Mouse (Mus musculus) CH12.LX (cell line): ENCODE data around the gene Coro2b. TPM values are rescaled to one million over a fixed set of nuclear protein-coding genes. Genes with fewer than 3 reads are reported as not detected.

Experiments
- DNase-seq: peaks from one replicate; pipeline ENCODE4 v3.0.0-alpha.2; 2013; ENCODE audit errors: extremely low read depth
- H3K27ac ChIP-seq: 2 replicates; pipeline ENCODE4 v1.5.1; 2012; ENCODE audit warnings: low read depth, mild to moderate bottlenecking, control low read depth, moderate library complexity; ENCODE audit not compliant: insufficient read depth
- H3K27me3 ChIP-seq: replicated peaks from 2 replicates; pipeline ENCODE3; 2012; ENCODE audit warnings: inconsistent platforms
- H3K36me3 ChIP-seq, 2 experiments: replicated peaks in 1 of 2; 2 replicates each; pipeline versions ENCODE3 to v1.6.1; 2012; ENCODE audit warnings: inconsistent platforms in 1 of 2, low read length in 1 of 2, mild to moderate bottlenecking in 1 of 2, mixed read lengths in 1 of 2, moderate library complexity in 1 of 2; ENCODE audit not compliant: control insufficient read depth in 1 of 2, insufficient read depth in 1 of 2
- H3K4me1 ChIP-seq, 2 experiments: 2 replicates each; pipeline ENCODE4 v1.6.1; 2012; ENCODE audit warnings: inconsistent platforms in 1 of 2, moderate library complexity in 1 of 2; ENCODE audit not compliant: insufficient read depth in 2 of 2, control insufficient read depth in 1 of 2
- H3K4me2 ChIP-seq: 2 replicates; pipeline ENCODE4 v1.6.1; 2012; ENCODE audit warnings: low read depth, mild to moderate bottlenecking, control low read depth; ENCODE audit not compliant: poor library complexity, insufficient read depth, severe bottlenecking
- H3K4me3 ChIP-seq, 3 experiments: fragments of 150-350 bp in 1 of 3; sonication (generic) in 1 of 3; replicated peaks in 1 of 3; 2 replicates each; pipeline versions ENCODE3 to v1.5.1; 2011 to 2012; ENCODE audit warnings: low read depth in 2 of 3, low read length in 2 of 3, mild to moderate bottlenecking in 2 of 3, moderate library complexity in 2 of 3, control low read depth in 1 of 3, improper control_type of control experiment in 1 of 3, inconsistent platforms in 1 of 3, mixed read lengths in 1 of 3; ENCODE audit not compliant: poor library complexity in 1 of 3
- H3K79me2 ChIP-seq: replicated peaks from 2 replicates; pipeline ENCODE4 v1.6.1; 2012; ENCODE audit warnings: mild to moderate bottlenecking, moderate library complexity; ENCODE audit not compliant: control insufficient read depth, poor library complexity, insufficient read depth, severe bottlenecking; ENCODE audit errors: extremely low read depth
- H3K9ac ChIP-seq: 2 replicates; pipeline ENCODE4 v1.6.1; 2012; ENCODE audit warnings: low read depth, mild to moderate bottlenecking, control low read depth, moderate library complexity; ENCODE audit not compliant: insufficient read depth
- H3K9me3 ChIP-seq: replicated peaks from 2 replicates; pipeline ENCODE3; 2012; ENCODE audit warnings: low read length, inconsistent platforms, mixed read lengths
- BHLHE40 ChIP-seq: IDR thresholded peaks from 2 replicates; pipeline ENCODE4 v1.6.1; 2011; ENCODE audit warnings: mild to moderate bottlenecking, low read depth, low read length, improper control_type of control experiment
- CHD1 ChIP-seq: IDR thresholded peaks from 2 replicates; pipeline ENCODE4 v1.6.1; 2012; ENCODE audit warnings: low read depth, low read length, improper control_type of control experiment, inconsistent platforms
- CHD2 ChIP-seq: IDR thresholded peaks from 2 replicates; pipeline ENCODE4 v1.6.1; 2011; ENCODE audit warnings: low read length, improper control_type of control experiment
- CTCF ChIP-seq, 2 experiments: IDR thresholded peaks in 1 of 2; conservative IDR thresholded peaks in 1 of 2; 2 replicates each; pipeline ENCODE4 v1.5.1; 2011 to 2012; ENCODE audit warnings: low read depth in 2 of 2, low read length in 2 of 2, improper control_type of control experiment in 1 of 2, inconsistent platforms in 1 of 2, mild to moderate bottlenecking in 1 of 2, moderate library complexity in 1 of 2
- E2F4 ChIP-seq: IDR thresholded peaks from 2 replicates; pipeline ENCODE4 v1.6.1; 2011; ENCODE audit warnings: low read depth, low read length, improper control_type of control experiment; ENCODE audit not compliant: insufficient replicate concordance
- ELF1 ChIP-seq: IDR thresholded peaks from 2 replicates; pipeline ENCODE4 v1.6.1; 2014; ENCODE audit warnings: low read depth, mild to moderate bottlenecking, inconsistent platforms, low read length, improper control_type of control experiment
- EP300 ChIP-seq: IDR thresholded peaks from 2 replicates; pipeline ENCODE4 v1.6.1; 2011; ENCODE audit warnings: low read length, improper control_type of control experiment
- ETS1 ChIP-seq: conservative IDR thresholded peaks from 2 replicates; pipeline ENCODE4 v1.6.1; 2012; ENCODE audit warnings: low read depth, mild to moderate bottlenecking, inconsistent platforms, low read length, improper control_type of control experiment, moderate library complexity
- HCFC1 ChIP-seq: IDR thresholded peaks from 2 replicates; pipeline ENCODE4 v1.6.1; 2012; ENCODE audit warnings: low read depth, mild to moderate bottlenecking, inconsistent platforms, low read length, improper control_type of control experiment
- JUN ChIP-seq: IDR thresholded peaks from 2 replicates; pipeline ENCODE4 v1.6.1; 2011; ENCODE audit warnings: low read depth, mild to moderate bottlenecking, low read length, improper control_type of control experiment, moderate library complexity; ENCODE audit not compliant: insufficient read depth
- KAT2A ChIP-seq: IDR thresholded peaks from 2 replicates; pipeline ENCODE4 v1.6.1; 2012; ENCODE audit warnings: low read length, improper control_type of control experiment, inconsistent platforms; ENCODE audit not compliant: insufficient replicate concordance
- MAFK ChIP-seq: IDR thresholded peaks from 2 replicates; pipeline ENCODE4 v1.6.1; 2011; ENCODE audit warnings: low read length, improper control_type of control experiment; ENCODE audit not compliant: insufficient replicate concordance
- MAZ ChIP-seq: IDR thresholded peaks from 2 replicates; pipeline ENCODE4 v1.6.1; 2012; ENCODE audit warnings: low read depth, mild to moderate bottlenecking, inconsistent platforms, low read length, improper control_type of control experiment, moderate library complexity
- MEF2A ChIP-seq: IDR thresholded peaks from 2 replicates; pipeline ENCODE4 v1.6.1; 2014; ENCODE audit warnings: low read depth, mild to moderate bottlenecking, inconsistent platforms, low read length, improper control_type of control experiment, borderline replicate concordance
- MXI1 ChIP-seq: IDR thresholded peaks from 2 replicates; pipeline ENCODE4 v1.6.1; 2011; ENCODE audit warnings: mild to moderate bottlenecking, low read depth, low read length, improper control_type of control experiment
- MYC ChIP-seq: IDR thresholded peaks from 2 replicates; pipeline ENCODE4 v1.6.1; 2011; ENCODE audit warnings: low read depth, mild to moderate bottlenecking, improper control_type of control experiment, low read length
- PAX5 ChIP-seq: IDR thresholded peaks from 2 replicates; pipeline ENCODE4 v1.6.1; 2012; ENCODE audit warnings: low read length, inconsistent platforms, mixed read lengths
- POLR2A ChIP-seq: IDR thresholded peaks from 2 replicates; pipeline ENCODE4 v1.6.1; 2011; ENCODE audit warnings: low read depth, mild to moderate bottlenecking, improper control_type of control experiment, low read length
- RAD21 ChIP-seq: IDR thresholded peaks from 2 replicates; pipeline ENCODE4 v1.6.1; 2011; ENCODE audit warnings: low read depth, mild to moderate bottlenecking, low read length, improper control_type of control experiment, moderate library complexity
- RCOR1 ChIP-seq: conservative IDR thresholded peaks from 2 replicates; pipeline ENCODE4 v1.6.1; 2012; ENCODE audit warnings: low read depth, mild to moderate bottlenecking, inconsistent platforms, low read length, improper control_type of control experiment
- SIN3A ChIP-seq: IDR thresholded peaks from 2 replicates; pipeline ENCODE4 v1.6.1; 2012; ENCODE audit warnings: low read length, improper control_type of control experiment, inconsistent platforms
- TBP ChIP-seq: conservative IDR thresholded peaks from 2 replicates; pipeline ENCODE4 v1.6.1; 2011; ENCODE audit warnings: low read depth, low read length, improper control_type of control experiment
- TCF12 ChIP-seq: IDR thresholded peaks from 2 replicates; pipeline ENCODE4 v1.6.1; 2014; ENCODE audit warnings: low read depth, mild to moderate bottlenecking, inconsistent platforms, low read length, improper control_type of control experiment
- USF2 ChIP-seq: conservative IDR thresholded peaks from 2 replicates; pipeline ENCODE4 v1.6.1; 2011; ENCODE audit warnings: low read depth, low read length, improper control_type of control experiment
- ZKSCAN1 ChIP-seq: IDR thresholded peaks from 2 replicates; pipeline ENCODE4 v1.6.1; 2012; ENCODE audit warnings: low read depth, inconsistent platforms, low read length, improper control_type of control experiment, borderline replicate concordance
- dilution Hi-C: fragments of 300-500 bp; cut with MboI; formaldehyde crosslinking; loops from 2 replicates; pipeline ENCODE4 v1.14.3; 2020; ENCODE audit warnings: low sequenced_read_pairs; ENCODE audit not compliant: extremely low pct_unique_long_range_greater_than_20kb, extremely low pct_ligation_motif_present
- in situ Hi-C: fragments of 300-500 bp; cut with MboI; formaldehyde crosslinking; loops from 3 replicates; pipeline ENCODE4 v1.14.3; 2019; ENCODE audit warnings: low sequenced_read_pairs, low pct_ligation_motif_present, low pct_unique_long_range_greater_than_20kb, mixed read lengths
- polyA plus RNA-seq: library from polyadenylated mRNA; unstranded; fragments of >175 nt; gene quantifications from 2 replicates; pipeline ENCODE4 v1.2.1, GENCODE M21; 2012; ENCODE audit warnings: low read depth; ENCODE audit not compliant: insufficient read length
- total RNA-seq, 2 experiments: library from RNA; depleted of rRNA; stranded (reverse); fragments of 300-350 nt in 1 of 2; fragments of >200 nt in 1 of 2; gene quantifications; 2 replicates each; pipeline ENCODE4 v1.2.3; 2012 to 2014

Gene Coro2b
- total and polyA plus RNA-seq, 3 experiments = 0.77 to 3.2 (median 0.85) TPM

DNA sequence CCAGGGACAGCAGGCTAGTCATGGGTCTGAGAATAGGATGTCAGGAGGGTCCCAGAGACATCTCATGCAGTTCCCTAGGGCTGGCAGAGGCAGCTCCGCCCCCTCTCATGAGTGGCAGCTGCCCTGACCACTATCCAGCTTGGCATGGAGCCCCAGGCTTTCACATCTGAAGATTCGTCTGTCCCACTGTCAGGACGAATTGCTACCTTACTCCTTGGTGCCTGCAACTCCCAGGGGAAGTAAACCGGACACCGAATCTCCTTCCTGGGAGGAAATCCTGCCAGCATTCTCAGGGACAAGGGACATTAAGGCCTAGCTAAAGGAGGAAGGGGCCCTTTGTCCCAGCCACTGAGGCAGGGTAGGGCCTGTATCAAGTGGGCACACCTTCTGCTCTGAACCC is 14.6 kb downstream of the Coro2b start:
- no peak for DNase-seq
- dilution Hi-C loops = no loop called here

DNA sequence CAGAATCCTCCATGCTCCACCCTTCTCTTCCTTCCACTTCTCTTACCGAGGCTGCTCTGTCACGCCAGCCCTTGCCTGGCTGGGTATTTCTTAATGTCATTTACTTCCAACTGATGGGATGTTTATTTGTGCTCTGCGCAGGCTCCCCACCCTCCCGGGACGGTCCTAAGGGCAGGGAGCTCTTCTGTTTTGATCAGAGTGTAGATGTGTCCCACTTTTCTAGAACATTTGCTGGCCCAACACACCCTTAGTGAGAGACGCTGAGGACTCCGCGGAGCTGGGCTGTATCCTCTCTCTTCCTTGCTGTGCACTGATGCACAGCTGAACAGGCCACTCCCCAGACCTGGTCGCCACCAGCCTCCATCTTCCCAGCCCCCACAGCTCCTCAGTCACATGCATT is 15.3 kb downstream of the Coro2b start:
- in situ Hi-C loops = no loop called here
- peaks cover 0 to 23% of the 10 kb centered on the region in 2 experiments; a peak in 2 of 4 replicates for H3K4me1 ChIP-seq
- H3K27me3 ChIP-seq = no peaks in the 10 kb centered on the region
- H3K36me3 ChIP-seq = no peaks in the 10 kb centered on the region
- no peak overlapping the region for H3K4me3 ChIP-seq
- H3K9me3 ChIP-seq = no peaks in the 10 kb centered on the region
- no peak overlapping the region for H3K27ac ChIP-seq
- DNase-seq = no peak
- TF ChIP-seq PAX5 (no peak), POLR2A (no peak), MAFK (no peak), KAT2A (no peak), CHD1 (no peak), USF2 (no peak), ELF1 (no peak), CTCF (conservative IDR thresholded peaks at IDR 0.05 in 1 of 2, IDR thresholded peaks at IDR 0.05 in 1 of 2; ENCODE audit: low read depth in 2 of 2, low read length in 2 of 2) (no peak), E2F4 (no peak), ETS1 (no peak), BHLHE40 (no peak), RAD21 (no peak), ZKSCAN1 (no peak), EP300 (no peak), MAZ (no peak), MXI1 (no peak), SIN3A (no peak)
- H3K4me2 ChIP-seq = no peak overlapping the region
- no peaks in the 10 kb centered on the region for H3K79me2 ChIP-seq
- dilution Hi-C loops = no loop called here
- no peak overlapping the region for H3K9ac ChIP-seq

More for the DNA sequence above, 14.6 kb downstream of the Coro2b start:
- H3K79me2 ChIP-seq = no peaks in the 10 kb centered on the region
- H3K27ac ChIP-seq = no peak overlapping the region
- no peak overlapping the region for H3K9ac ChIP-seq
- H3K36me3 ChIP-seq = no peaks in the 10 kb centered on the region
- peaks cover 0 to 16% of the 10 kb centered on the region in 2 experiments; a peak in 2 of 4 replicates for H3K4me1 ChIP-seq
- TF ChIP-seq ELF1 = no peak
- no peak for TF ChIP-seq TBP
- TF ChIP-seq RAD21 = no peak
- no peak for TF ChIP-seq RCOR1
- no peak for TF ChIP-seq JUN
- no peak for TF ChIP-seq E2F4
- TF ChIP-seq HCFC1 = no peak
- TF ChIP-seq ZKSCAN1 = no peak
- TF ChIP-seq MEF2A = no peak
- TF ChIP-seq MYC = no peak
- no peak for TF ChIP-seq CTCF (conservative IDR thresholded peaks at IDR 0.05 in 1 of 2, IDR thresholded peaks at IDR 0.05 in 1 of 2; ENCODE audit: low read depth in 2 of 2, low read length in 2 of 2)
- TF ChIP-seq BHLHE40 = no peak
- TF ChIP-seq PAX5 = no peak
- TF ChIP-seq KAT2A = no peak
- no peak for TF ChIP-seq TCF12
- TF ChIP-seq CHD1 = no peak
- TF ChIP-seq CHD2 = no peak
- TF ChIP-seq ETS1 = no peak
- no peak overlapping the region for H3K4me3 ChIP-seq
- no peak overlapping the region for H3K4me2 ChIP-seq
- no peaks in the 10 kb centered on the region for H3K9me3 ChIP-seq
- no peaks in the 10 kb centered on the region for H3K27me3 ChIP-seq
- in situ Hi-C loops = no loop called here
